Mouse (Mus musculus) ES-E14 (cell line): ENCODE measurements at regions not wholly inside any gene's neighbourhood (a gene's known extent, or its start where the extent isn't known, plus 50 kb on each side); places are given as distances from the start of the nearest gene placed in this dataset.

Experiments used
- DNase-seq: peaks from one replicate; pipeline ENCODE4 v3.0.0-alpha.2; 2013; ENCODE audit warnings: low read depth, low spot score
- H3K27ac ChIP-seq: 2 replicates; pipeline ENCODE4 v1.5.1; 2012; ENCODE audit warnings: low read depth, mild to moderate bottlenecking, low read length, moderate library complexity, mixed read lengths; ENCODE audit not compliant: poor library complexity, insufficient read depth, severe bottlenecking
- H3K36me3 ChIP-seq: 2 replicates; pipeline ENCODE4 v1.6.1; 2012; ENCODE audit warnings: mild to moderate bottlenecking, low read length, moderate library complexity, mixed read lengths; ENCODE audit not compliant: control insufficient read depth, poor library complexity, insufficient read depth, severe bottlenecking
- H3K4me1 ChIP-seq, 2 experiments: fragments of 150-350 bp in 1 of 2; sonication (generic) in 1 of 2; 2 replicates each; pipeline ENCODE4 v1.6.1; 2012; ENCODE audit warnings: low read length in 2 of 2, mild to moderate bottlenecking in 1 of 2, mixed read lengths in 1 of 2; ENCODE audit not compliant: control insufficient read depth in 2 of 2, insufficient read depth in 2 of 2, poor library complexity in 1 of 2
- H3K4me3 ChIP-seq, 2 experiments: fragments of 150-350 bp in 1 of 2; sonication (generic) in 1 of 2; 2 replicates each; pipeline ENCODE4 v1.5.1; 2012; ENCODE audit warnings: low read length in 2 of 2, low read depth in 1 of 2, mild to moderate bottlenecking in 1 of 2, mixed read lengths in 1 of 2; ENCODE audit not compliant: insufficient read depth in 1 of 2, poor library complexity in 1 of 2, severe bottlenecking in 1 of 2
- H3K9ac ChIP-seq: 2 replicates; pipeline ENCODE4 v1.6.1; 2012; ENCODE audit warnings: low read depth, mild to moderate bottlenecking, low read length, mixed read lengths; ENCODE audit not compliant: poor library complexity, insufficient read depth, severe bottlenecking
- H3K9me3 ChIP-seq: fragments of 150-350 bp; sonication (generic); 2 replicates; pipeline ENCODE4 v1.6.1; 2012; ENCODE audit warnings: low read depth, mild to moderate bottlenecking, low read length; ENCODE audit not compliant: control insufficient read depth, insufficient read depth
- CHD2 ChIP-seq: IDR thresholded peaks from 2 replicates; pipeline ENCODE4 v1.6.1; 2014; ENCODE audit warnings: mild to moderate bottlenecking, low read depth, low read length, inconsistent platforms
- HCFC1 ChIP-seq: IDR thresholded peaks from 2 replicates; pipeline ENCODE4 v1.6.1; 2012; ENCODE audit warnings: low read length, inconsistent platforms, borderline replicate concordance; ENCODE audit not compliant: insufficient read depth
- MAFK ChIP-seq: IDR thresholded peaks from 2 replicates; pipeline ENCODE4 v1.6.1; 2014; ENCODE audit warnings: mild to moderate bottlenecking, low read depth, low read length, inconsistent platforms; ENCODE audit not compliant: insufficient read depth
- ZC3H11A ChIP-seq: IDR thresholded peaks from 2 replicates; pipeline ENCODE4 v1.6.1; 2012; ENCODE audit warnings: low read depth, mild to moderate bottlenecking, inconsistent platforms, low read length, borderline replicate concordance
- ZNF384 ChIP-seq: IDR thresholded peaks from 2 replicates; pipeline ENCODE4 v1.6.1; 2012; ENCODE audit warnings: low read depth, low read length, inconsistent platforms
- in situ Hi-C, 2 experiments: fragments of 600-800 bp; cut with MboI; formaldehyde crosslinking; loops; one replicate each; pipeline ENCODE4 v1.15.1; 2025; ENCODE audit warnings: low sequenced_read_pairs in 2 of 2, inconsistent platforms in 1 of 2; ENCODE audit not compliant: unreplicated experiment in 2 of 2

GRCm38 (mm10) chr15:38351701-38352100, 926.3 kb downstream of the 4930447A16Rik start:
- H3K9ac ChIP-seq, result no peak overlapping the region
- no peak for TF ChIP-seq MAFK
- TF ChIP-seq ZC3H11A, result no peak
- no peak for TF ChIP-seq HCFC1
- no peak for TF ChIP-seq ZNF384
- no peak for TF ChIP-seq CHD2
- H3K27ac ChIP-seq, result no peak overlapping the region
- no peaks in the 10 kb centered on the region for H3K36me3 ChIP-seq
- no peaks in the 10 kb centered on the region for H3K9me3 ChIP-seq
- H3K4me1 ChIP-seq, result peaks cover 0 to 4% of the 10 kb centered on the region in 2 experiments; a peak in 1 of 4 replicates
- in situ Hi-C loops, result no loop called here
- DNase-seq, result peak; percentile 45
- no peak overlapping the region for H3K4me3 ChIP-seq

GRCm38 (mm10) chr15:38353371-38353770, 928.0 kb downstream of the 4930447A16Rik start:
- no peak for DNase-seq
- no peak overlapping the region for H3K4me3 ChIP-seq
- H3K4me1 ChIP-seq, result peaks cover 0 to 4% of the 10 kb centered on the region in 2 experiments; a peak in 1 of 4 replicates
- no peak overlapping the region for H3K9ac ChIP-seq
- no peaks in the 10 kb centered on the region for H3K9me3 ChIP-seq
- no peaks in the 10 kb centered on the region for H3K36me3 ChIP-seq
- H3K27ac ChIP-seq, result no peak overlapping the region
- TF ChIP-seq ZNF384 (no peak), MAFK (no peak), CHD2 (no peak), ZC3H11A (no peak)
- in situ Hi-C loops, result no loop called here

GRCm38 (mm10) chr15:38359053-38359452, 933.7 kb downstream of the 4930447A16Rik start:
- Histone ChIP-seq H3K4me1 (no peaks in the 10 kb centered on the region), H3K4me3 (no peak overlapping the region), H3K9ac (no peak overlapping the region), H3K36me3 (no peaks in the 10 kb centered on the region), H3K27ac (no peak overlapping the region), H3K9me3 (no peaks in the 10 kb centered on the region)
- DNase-seq, result no peak
- in situ Hi-C loops, result no loop called here
- TF ChIP-seq HCFC1 (no peak), ZNF384 (no peak), MAFK (no peak), ZC3H11A (no peak), CHD2 (no peak)

- in situ Hi-C loops, result no loop called here
- no peak for TF ChIP-seq CHD2
- TF ChIP-seq MAFK, result no peak
- TF ChIP-seq ZNF384, result no peak
- TF ChIP-seq ZC3H11A, result no peak
- no peak for TF ChIP-seq HCFC1
- no peak overlapping the region for H3K4me3 ChIP-seq
- DNase-seq, result no peak
- H3K36me3 ChIP-seq, result no peaks in the 10 kb centered on the region
- no peak overlapping the region for H3K9ac ChIP-seq
- H3K27ac ChIP-seq, result no peak overlapping the region
- H3K9me3 ChIP-seq, result no peaks in the 10 kb centered on the region
- H3K4me1 ChIP-seq, result no peaks in the 10 kb centered on the region
Observed at GRCm38 (mm10) chr15:38363522-38363921, 938.2 kb downstream of the 4930447A16Rik start.

- DNase-seq, result no peak
- H3K9ac ChIP-seq, result no peak overlapping the region
- H3K36me3 ChIP-seq, result no peaks in the 10 kb centered on the region
- TF ChIP-seq HCFC1 (no peak), MAFK (no peak), ZC3H11A (no peak), ZNF384 (no peak)
- no peaks in the 10 kb centered on the region for H3K9me3 ChIP-seq
- no peaks in the 10 kb centered on the region for H3K4me1 ChIP-seq
- H3K4me3 ChIP-seq, result no peak overlapping the region
- in situ Hi-C loops, result no loop called here
- no peak overlapping the region for H3K27ac ChIP-seq
Observed at GRCm38 (mm10) chr15:38364014-38364413, 938.7 kb downstream of the 4930447A16Rik start.
